Mouse (Mus musculus): ENCODE measurements around the gene Chn1. TPM values are rescaled to one million over a fixed set of nuclear protein-coding genes. Genes with fewer than 3 reads are reported as not detected.

Gene Chn1
- total and polyA plus RNA-seq, 3 experiments: 4.2 to 17.0 (median 9.9) TPM

DNA sequence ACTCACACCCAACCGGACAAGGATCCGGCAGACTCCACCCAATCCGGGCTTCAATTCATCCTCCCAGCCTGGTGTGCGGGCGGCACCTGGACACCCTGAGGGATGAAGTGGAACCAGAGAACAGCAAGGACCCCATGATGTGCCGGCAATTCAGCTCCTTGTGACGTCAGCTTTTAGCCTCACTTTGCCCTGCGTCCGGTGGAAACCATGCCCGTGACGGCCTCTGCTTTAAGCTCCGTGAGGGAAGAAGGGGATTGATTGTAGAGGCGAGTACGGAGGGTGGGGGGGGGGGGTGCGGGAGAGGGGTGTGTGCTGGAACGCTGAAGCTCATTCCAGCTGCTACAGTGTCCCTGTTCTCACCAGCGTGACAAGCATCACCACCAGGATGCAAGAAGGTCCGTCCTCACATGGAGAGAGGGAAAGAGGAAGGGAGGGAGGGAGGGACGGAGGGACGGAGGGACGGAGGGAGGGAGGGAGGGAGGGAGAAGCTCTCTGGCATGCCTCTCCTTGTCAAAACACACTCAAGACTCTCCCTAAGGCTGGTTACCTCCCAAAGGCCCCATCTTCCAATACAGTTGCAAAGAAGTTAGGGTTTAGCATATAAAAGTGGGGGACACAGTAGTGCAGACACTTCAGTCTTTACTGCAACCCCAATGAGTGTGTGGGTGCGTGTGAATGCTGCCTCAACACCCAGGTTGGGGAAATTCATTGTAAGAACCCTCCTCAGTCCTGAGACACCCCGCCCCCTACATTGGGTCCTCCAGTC lies 214.1 kb downstream of the Chn1 start:
- dilution Hi-C loops (cut with MboI; ENCODE audit: extremely low pct_ligation_motif_present, extremely low pct_unique_long_range_greater_than_20kb, low sequenced_read_pairs) (no loop called here), in situ Hi-C loops (cut with MboI; ENCODE audit: low pct_ligation_motif_present, low pct_unique_long_range_greater_than_20kb, low sequenced_read_pairs) (loop anchor here (5.0 to 25.0 kb wide), 2 partner anchors 79 to 326 kb away; partner anchors contain the start of gene Atf2)
- Histone ChIP-seq H3K4me2 (ENCODE audit: insufficient read depth, low read depth, poor library complexity, severe bottlenecking) (no peak overlapping the region), H3K79me2 (replicated peaks; ENCODE audit: control insufficient read depth, extremely low read depth, insufficient read depth, poor library complexity, severe bottlenecking) (no peaks in the 10 kb centered on the region), H3K9ac (ENCODE audit: insufficient read depth, low read depth) (no peak overlapping the region), H3K36me3 (replicated peaks in 1 of 2; ENCODE audit: control insufficient read depth in 1 of 2, insufficient read depth in 1 of 2, low read length in 1 of 2) (no peaks in the 10 kb centered on the region), H3K4me1 (ENCODE audit: control insufficient read depth in 1 of 2, insufficient read depth in 2 of 2) (peaks cover 8 to 22% of the 10 kb centered on the region in 2 experiments; a peak in 3 of 4 replicates), H3K4me3 (replicated peaks in 1 of 3; ENCODE audit: low read depth in 2 of 3, low read length in 2 of 3, poor library complexity in 1 of 3) (no peak overlapping the region), H3K27ac (ENCODE audit: insufficient read depth, low read depth) (no peak overlapping the region), H3K9me3 (replicated peaks; ENCODE audit: low read length) (peaks cover 2% of the 10 kb centered on the region), H3K27me3 (replicated peaks) (no peaks in the 10 kb centered on the region)
- DNase-seq (ENCODE audit: extremely low read depth): no peak
- no peak for TF ChIP-seq ELF1 (IDR thresholded peaks at IDR 0.05; ENCODE audit: low read depth, low read length)
- no peak for TF ChIP-seq USF2 (conservative IDR thresholded peaks at IDR 0.05; ENCODE audit: low read depth, low read length)

Other genes starting within 250 kb of the Chn1 start
- 18.3 and 19.2 TPM in 2 replicates for gene Wipf1, start 245.6 kb downstream of the Chn1 start, total RNA-seq (2012; rRNA removed)
- gene Wipf1, start 245.6 kb downstream of the Chn1 start, total RNA-seq (2014; rRNA removed): 18.8 and 21.8 TPM in 2 replicates
- gene Wipf1, start 245.6 kb downstream of the Chn1 start, polyA plus RNA-seq (2012; ENCODE audit: insufficient read length, low read depth): 88.7 and 95.0 TPM in 2 replicates
- 0.04 TPM in 1 of 2 replicates, not detected in the other for gene Chrna1, start 195.0 kb downstream of the Chn1 start, total RNA-seq (2012; rRNA removed)
- not detected in 2 replicates for gene Chrna1, start 195.0 kb downstream of the Chn1 start, total RNA-seq (2014; rRNA removed)
- gene Chrna1, start 195.0 kb downstream of the Chn1 start, polyA plus RNA-seq (2012; ENCODE audit: insufficient read length, low read depth): not detected in 2 replicates
- gene Atf2, start 117.3 kb upstream of the Chn1 start, total RNA-seq (2012; rRNA removed): 15.4 and 15.9 TPM in 2 replicates
- 24.9 and 25.8 TPM in 2 replicates for gene Atf2, start 117.3 kb upstream of the Chn1 start, total RNA-seq (2014; rRNA removed)
- 32.0 and 40.9 TPM in 2 replicates for gene Atf2, start 117.3 kb upstream of the Chn1 start, polyA plus RNA-seq (2012; ENCODE audit: insufficient read length, low read depth)
- gene Atp5g3, start 136.0 kb upstream of the Chn1 start, total RNA-seq (2012; rRNA removed): 316 and 401 TPM in 2 replicates
- 427 and 444 TPM in 2 replicates for gene Atp5g3, start 136.0 kb upstream of the Chn1 start, total RNA-seq (2014; rRNA removed)
- 453 and 504 TPM in 2 replicates for gene Atp5g3, start 136.0 kb upstream of the Chn1 start, polyA plus RNA-seq (2012; ENCODE audit: insufficient read length, low read depth)